Mouse (Mus musculus) ES-E14 (cell line): ENCODE data around the gene Scyl2. TPM values are rescaled to one million over a fixed set of nuclear protein-coding genes. Genes with fewer than 3 reads are reported as not detected.

Experiments used
- DNase-seq: peaks from one replicate; pipeline ENCODE4 v3.0.0-alpha.2; 2013; ENCODE audit warnings: low read depth, low spot score
- H3K27ac ChIP-seq: 2 replicates; pipeline ENCODE4 v1.5.1; 2012; ENCODE audit warnings: low read depth, mild to moderate bottlenecking, low read length, moderate library complexity, mixed read lengths; ENCODE audit not compliant: poor library complexity, insufficient read depth, severe bottlenecking
- H3K36me3 ChIP-seq: 2 replicates; pipeline ENCODE4 v1.6.1; 2012; ENCODE audit warnings: mild to moderate bottlenecking, low read length, moderate library complexity, mixed read lengths; ENCODE audit not compliant: control insufficient read depth, poor library complexity, insufficient read depth, severe bottlenecking
- H3K4me1 ChIP-seq, 2 experiments: fragments of 150-350 bp in 1 of 2; sonication (generic) in 1 of 2; 2 replicates each; pipeline ENCODE4 v1.6.1; 2012; ENCODE audit warnings: low read length in 2 of 2, mild to moderate bottlenecking in 1 of 2, mixed read lengths in 1 of 2; ENCODE audit not compliant: control insufficient read depth in 2 of 2, insufficient read depth in 2 of 2, poor library complexity in 1 of 2
- H3K4me3 ChIP-seq, 2 experiments: fragments of 150-350 bp in 1 of 2; sonication (generic) in 1 of 2; 2 replicates each; pipeline ENCODE4 v1.5.1; 2012; ENCODE audit warnings: low read length in 2 of 2, low read depth in 1 of 2, mild to moderate bottlenecking in 1 of 2, mixed read lengths in 1 of 2; ENCODE audit not compliant: insufficient read depth in 1 of 2, poor library complexity in 1 of 2, severe bottlenecking in 1 of 2
- H3K9ac ChIP-seq: 2 replicates; pipeline ENCODE4 v1.6.1; 2012; ENCODE audit warnings: low read depth, mild to moderate bottlenecking, low read length, mixed read lengths; ENCODE audit not compliant: poor library complexity, insufficient read depth, severe bottlenecking
- H3K9me3 ChIP-seq: fragments of 150-350 bp; sonication (generic); 2 replicates; pipeline ENCODE4 v1.6.1; 2012; ENCODE audit warnings: low read depth, mild to moderate bottlenecking, low read length; ENCODE audit not compliant: control insufficient read depth, insufficient read depth
- CHD2 ChIP-seq: IDR thresholded peaks from 2 replicates; pipeline ENCODE4 v1.6.1; 2014; ENCODE audit warnings: mild to moderate bottlenecking, low read depth, low read length, inconsistent platforms
- HCFC1 ChIP-seq: IDR thresholded peaks from 2 replicates; pipeline ENCODE4 v1.6.1; 2012; ENCODE audit warnings: low read length, inconsistent platforms, borderline replicate concordance; ENCODE audit not compliant: insufficient read depth
- MAFK ChIP-seq: IDR thresholded peaks from 2 replicates; pipeline ENCODE4 v1.6.1; 2014; ENCODE audit warnings: mild to moderate bottlenecking, low read depth, low read length, inconsistent platforms; ENCODE audit not compliant: insufficient read depth
- ZC3H11A ChIP-seq: IDR thresholded peaks from 2 replicates; pipeline ENCODE4 v1.6.1; 2012; ENCODE audit warnings: low read depth, mild to moderate bottlenecking, inconsistent platforms, low read length, borderline replicate concordance
- ZNF384 ChIP-seq: IDR thresholded peaks from 2 replicates; pipeline ENCODE4 v1.6.1; 2012; ENCODE audit warnings: low read depth, low read length, inconsistent platforms
- in situ Hi-C, 2 experiments: fragments of 600-800 bp; cut with MboI; formaldehyde crosslinking; loops; one replicate each; pipeline ENCODE4 v1.15.1; 2025; ENCODE audit warnings: low sequenced_read_pairs in 2 of 2, inconsistent platforms in 1 of 2; ENCODE audit not compliant: unreplicated experiment in 2 of 2
- total RNA-seq: library from RNA; depleted of rRNA; stranded (reverse); fragments of 300-350 nt; gene quantifications from 2 replicates; pipeline ENCODE4 v1.2.3, GENCODE M21; 2012

Gene Scyl2
- total RNA-seq, 1 experiment, result 17.7 TPM

DNA sequence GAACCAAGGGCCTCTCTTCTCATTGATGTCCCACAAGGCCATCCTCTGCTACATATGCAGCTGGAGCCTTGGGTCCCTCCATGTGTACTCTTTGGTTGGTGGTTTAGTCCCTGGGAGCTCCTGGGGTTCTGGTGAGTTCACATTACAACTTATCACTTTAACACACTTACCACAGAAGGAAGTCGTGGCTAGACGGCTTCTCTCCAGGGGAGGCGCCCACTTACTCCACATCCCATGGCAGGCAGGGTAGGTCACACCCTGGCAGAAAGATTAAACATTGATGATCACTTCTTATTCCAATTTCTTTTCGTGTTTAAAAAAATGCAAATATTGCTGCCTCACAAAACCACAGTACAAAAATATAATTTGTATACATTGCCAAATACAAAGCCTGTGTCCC, 88.8 kb downstream of the Scyl2 start:
- Histone ChIP-seq H3K36me3 (no peaks in the 10 kb centered on the region), H3K9ac (no peak overlapping the region), H3K4me3 (no peak overlapping the region), H3K9me3 (no peaks in the 10 kb centered on the region), H3K27ac (no peak overlapping the region), H3K4me1 (no peaks in the 10 kb centered on the region)
- in situ Hi-C loops, result no loop called here
- TF ChIP-seq HCFC1, result no peak
- TF ChIP-seq ZC3H11A, result no peak
- no peak for TF ChIP-seq MAFK
- TF ChIP-seq ZNF384, result no peak
- no peak for TF ChIP-seq CHD2
- no peak for DNase-seq

DNA sequence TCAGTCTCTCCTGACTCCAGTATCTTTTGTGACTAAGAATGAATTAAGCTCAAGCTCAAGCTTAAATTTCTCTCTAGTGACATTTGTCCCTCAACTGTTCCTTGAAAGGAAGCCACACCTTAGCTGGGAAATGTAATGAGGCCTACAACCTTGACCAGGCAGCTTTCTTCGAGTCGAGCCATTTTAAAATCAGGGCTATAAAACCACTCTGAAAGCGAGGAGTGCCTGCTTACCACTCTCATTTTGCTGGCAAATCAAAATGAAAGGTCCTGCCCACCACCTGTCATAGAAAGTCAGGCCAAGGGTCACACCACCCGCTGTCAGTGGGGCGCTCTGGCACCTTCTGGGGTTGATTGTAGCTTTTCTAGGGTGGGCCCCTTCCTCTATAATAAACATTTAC, 90.2 kb downstream of the Scyl2 start:
- Histone ChIP-seq H3K9ac (no peak overlapping the region), H3K36me3 (no peaks in the 10 kb centered on the region), H3K4me1 (no peaks in the 10 kb centered on the region), H3K4me3 (no peak overlapping the region), H3K27ac (no peak overlapping the region), H3K9me3 (no peaks in the 10 kb centered on the region)
- in situ Hi-C loops, result no loop called here
- no peak for TF ChIP-seq ZNF384
- no peak for TF ChIP-seq MAFK
- TF ChIP-seq ZC3H11A, result no peak
- no peak for TF ChIP-seq CHD2
- TF ChIP-seq HCFC1, result no peak
- DNase-seq, result no peak

DNA sequence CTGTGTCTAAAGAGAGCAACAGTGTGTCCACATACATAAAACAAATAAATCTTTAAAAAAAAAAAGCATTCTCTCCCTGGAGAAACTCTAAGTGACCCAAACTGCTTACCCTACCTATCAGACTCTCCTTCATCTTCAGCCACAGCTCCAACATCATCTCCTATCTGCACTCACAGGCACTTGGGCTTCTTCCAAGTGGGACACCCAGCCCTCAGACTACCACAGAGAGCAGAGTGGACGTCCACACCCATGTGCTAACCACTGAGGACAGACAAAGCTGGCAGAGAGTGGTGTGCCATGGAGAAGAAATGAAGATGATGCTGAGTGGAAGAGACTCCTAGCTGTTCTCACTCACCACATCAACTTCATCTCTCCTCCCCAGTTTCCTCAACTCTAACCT, 90.6 kb downstream of the Scyl2 start:
- in situ Hi-C loops, result no loop called here
- DNase-seq, result no peak
- Histone ChIP-seq H3K36me3 (no peaks in the 10 kb centered on the region), H3K4me3 (no peak overlapping the region), H3K9me3 (no peaks in the 10 kb centered on the region), H3K27ac (no peak overlapping the region), H3K9ac (no peak overlapping the region), H3K4me1 (no peaks in the 10 kb centered on the region)
- TF ChIP-seq MAFK (no peak), ZC3H11A (no peak), HCFC1 (no peak), CHD2 (no peak), ZNF384 (no peak)

DNA sequence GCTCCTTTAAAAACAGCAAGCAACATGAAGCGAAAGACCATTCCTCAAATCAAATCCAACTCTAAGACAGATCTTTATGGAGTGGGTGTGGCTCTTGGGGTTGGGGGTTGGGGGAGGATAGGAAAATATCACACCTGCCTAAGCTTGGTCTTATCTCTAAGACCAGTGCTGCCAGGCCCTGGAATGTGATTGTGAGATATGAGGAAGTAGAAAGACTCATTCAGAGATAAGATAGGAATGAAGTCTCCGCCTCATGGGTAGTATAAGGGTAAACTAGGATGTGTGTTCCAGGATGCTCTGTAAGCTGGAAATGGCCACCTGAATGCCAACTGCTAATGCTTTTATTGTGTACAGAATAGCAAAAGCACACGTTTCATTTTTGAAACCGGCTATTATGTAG, 91.8 kb downstream of the Scyl2 start:
- Histone ChIP-seq H3K9me3 (no peaks in the 10 kb centered on the region), H3K36me3 (no peaks in the 10 kb centered on the region), H3K4me1 (no peaks in the 10 kb centered on the region), H3K27ac (no peak overlapping the region), H3K4me3 (no peak overlapping the region), H3K9ac (no peak overlapping the region)
- in situ Hi-C loops, result no loop called here
- no peak for DNase-seq
- TF ChIP-seq ZC3H11A (no peak), MAFK (no peak), HCFC1 (no peak), ZNF384 (no peak), CHD2 (no peak)

DNA sequence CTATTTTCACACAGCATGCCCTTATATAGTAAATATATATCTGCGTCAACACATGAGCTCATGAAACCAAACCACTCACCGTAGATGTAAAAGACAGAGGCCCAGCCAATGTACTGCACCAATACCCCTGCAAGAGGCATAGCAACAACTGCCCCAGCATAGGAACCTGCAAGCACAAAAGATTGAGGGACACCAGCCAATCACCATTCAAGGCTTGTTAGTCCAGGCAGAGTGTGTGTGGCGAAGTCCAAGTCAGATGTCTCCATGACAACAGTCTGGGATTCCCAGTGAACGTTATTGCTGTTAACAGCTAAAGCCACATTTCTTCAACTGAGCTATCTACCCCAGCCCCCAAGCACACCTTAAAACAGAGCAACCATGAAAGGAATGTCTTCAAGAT, 93.3 kb downstream of the Scyl2 start:
- H3K9me3 ChIP-seq, result no peaks in the 10 kb centered on the region
- in situ Hi-C loops, result no loop called here
- H3K9ac ChIP-seq, result no peak overlapping the region
- H3K27ac ChIP-seq, result no peak overlapping the region
- no peaks in the 10 kb centered on the region for H3K36me3 ChIP-seq
- no peaks in the 10 kb centered on the region for H3K4me1 ChIP-seq
- DNase-seq, result no peak
- TF ChIP-seq CHD2 (no peak), HCFC1 (no peak), MAFK (no peak), ZNF384 (no peak), ZC3H11A (no peak)
- H3K4me3 ChIP-seq, result no peak overlapping the region
